Mouse (Mus musculus): Measurements from ENCODE around the gene C87436.

Gene C87436

DNA sequence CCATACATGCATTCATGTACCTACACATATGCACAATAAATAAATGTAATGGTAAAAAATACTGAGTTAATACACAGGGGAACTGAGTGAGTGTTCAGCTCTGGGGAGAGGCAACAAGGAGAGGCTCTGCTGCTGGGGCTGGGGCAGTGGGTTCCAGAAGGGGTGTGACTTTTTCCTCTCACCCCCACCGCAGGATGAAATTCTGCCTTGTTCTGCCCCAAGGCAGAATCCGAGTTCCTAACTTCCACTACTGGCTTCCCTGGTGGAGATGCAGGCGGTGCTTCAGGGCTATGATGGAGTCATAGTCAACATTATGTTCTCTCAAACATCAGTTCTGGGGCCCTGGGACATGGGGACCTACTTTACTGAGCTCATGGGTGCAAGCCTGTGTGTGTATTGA is 68.1 kb downstream of the C87436 start:
- in situ Hi-C loops (cut with MboI, MseI), result no loop called here

DNA sequence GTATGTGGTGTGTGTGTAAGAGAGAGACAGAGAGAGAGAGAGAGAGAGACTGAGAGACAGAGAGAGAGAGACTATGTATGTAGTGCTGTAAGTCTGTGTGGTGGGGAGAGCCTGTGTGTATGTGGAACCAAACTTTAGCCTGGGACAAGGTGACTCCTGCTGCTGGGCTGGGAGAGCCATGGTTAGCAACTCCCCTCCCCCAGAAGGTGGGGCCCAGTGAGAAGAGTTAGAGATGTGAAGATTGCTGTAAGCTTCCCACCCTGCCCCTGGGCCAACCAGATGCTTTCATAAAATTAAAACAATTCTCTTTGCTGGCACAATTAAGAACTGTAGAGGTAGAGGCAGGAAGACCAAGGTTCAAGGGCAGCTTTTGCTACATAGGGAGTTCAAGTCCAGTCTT is 68.9 kb downstream of the C87436 start:
- in situ Hi-C loops (cut with MboI, MseI), result no loop called here

DNA sequence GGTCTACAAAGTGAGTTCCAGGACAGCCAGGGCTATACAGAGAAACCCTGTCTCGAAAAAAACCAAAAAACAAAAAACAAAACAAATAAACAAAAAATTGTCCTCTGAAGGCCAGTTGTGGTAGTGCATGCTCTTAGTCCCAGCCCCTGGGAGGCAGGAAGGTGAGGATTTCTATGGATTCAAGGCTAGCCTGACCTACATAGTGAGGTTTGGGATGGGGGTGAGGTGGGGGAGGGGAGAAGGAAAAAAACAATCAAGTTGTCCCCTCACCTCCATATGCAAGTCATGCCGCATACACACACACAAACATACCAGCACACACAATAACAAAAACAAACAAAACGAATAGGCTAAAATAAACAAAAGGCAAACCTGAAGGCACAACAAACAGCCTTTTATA is 70.6 kb downstream of the C87436 start:
- in situ Hi-C loops (cut with MboI, MseI), result no loop called here

DNA sequence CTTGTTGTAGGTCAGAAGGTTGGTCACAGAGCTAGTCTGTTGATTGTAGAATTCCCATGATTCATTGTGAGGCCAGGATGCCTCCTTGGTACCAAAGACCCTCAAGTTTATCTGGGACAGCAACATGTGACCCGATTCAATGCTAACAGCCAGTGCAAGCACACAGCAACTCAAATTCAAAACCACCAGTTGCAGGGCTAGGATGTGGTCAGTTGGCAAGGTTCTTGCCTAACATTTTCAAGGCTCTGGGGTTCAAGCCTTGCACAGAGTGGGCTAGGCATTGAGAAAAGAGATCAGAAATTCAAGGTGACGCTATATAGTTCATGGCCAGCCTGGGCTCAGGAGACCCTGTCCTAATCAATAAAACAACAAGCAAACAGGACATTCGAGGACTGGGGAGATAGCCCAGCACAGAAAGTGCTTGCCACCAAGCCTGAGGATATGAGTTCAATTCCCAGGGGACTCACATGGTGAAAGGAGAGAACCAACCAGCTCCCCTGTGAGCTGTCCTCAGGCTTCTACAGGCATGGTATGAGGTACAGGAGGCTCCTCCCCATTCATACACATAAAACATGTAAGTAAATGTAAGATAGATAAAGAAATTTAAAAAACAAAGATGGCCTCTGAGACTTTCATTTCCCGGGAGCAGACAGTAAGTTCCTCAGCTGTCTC is 71.2 kb downstream of the C87436 start:
- in situ Hi-C loops (cut with MboI, MseI), result no loop called here

DNA sequence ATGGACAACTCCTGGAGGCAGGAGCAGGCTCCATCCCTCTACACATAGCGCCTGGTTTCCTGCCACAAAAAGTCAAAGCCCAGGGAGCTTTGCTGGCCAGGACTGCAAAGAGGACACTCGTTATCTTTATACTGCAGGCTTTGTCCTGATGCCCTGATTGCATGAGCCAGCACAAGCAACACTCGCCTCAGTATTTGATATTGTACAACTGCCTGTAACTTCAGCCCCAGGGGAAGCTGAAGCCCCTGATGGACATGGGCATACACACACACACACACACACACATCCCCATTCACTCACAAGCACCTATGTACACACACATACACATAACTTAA is 71.7 kb downstream of the C87436 start:
- in situ Hi-C loops (cut with MboI, MseI), result no loop called here

DNA sequence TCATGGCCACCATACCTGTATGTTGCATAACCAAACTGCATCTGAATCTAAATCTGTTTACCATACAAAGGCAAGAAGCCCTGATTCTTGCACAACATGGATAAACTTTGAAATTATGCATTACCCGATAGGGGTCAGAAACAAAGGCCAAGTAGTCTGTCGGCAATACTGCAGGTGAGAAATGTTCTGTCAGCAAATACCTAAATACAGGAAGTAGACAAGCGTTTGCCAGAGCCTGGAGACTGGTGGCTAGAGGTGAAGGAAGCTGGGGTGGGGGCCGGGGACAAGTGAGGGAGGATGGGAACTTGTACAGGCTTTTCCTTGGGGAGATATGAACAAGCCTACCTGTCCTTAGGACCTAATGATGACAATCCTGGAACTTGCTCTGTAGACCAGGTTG is 72.8 kb downstream of the C87436 start:
- in situ Hi-C loops (cut with MboI, MseI), result no loop called here

DNA sequence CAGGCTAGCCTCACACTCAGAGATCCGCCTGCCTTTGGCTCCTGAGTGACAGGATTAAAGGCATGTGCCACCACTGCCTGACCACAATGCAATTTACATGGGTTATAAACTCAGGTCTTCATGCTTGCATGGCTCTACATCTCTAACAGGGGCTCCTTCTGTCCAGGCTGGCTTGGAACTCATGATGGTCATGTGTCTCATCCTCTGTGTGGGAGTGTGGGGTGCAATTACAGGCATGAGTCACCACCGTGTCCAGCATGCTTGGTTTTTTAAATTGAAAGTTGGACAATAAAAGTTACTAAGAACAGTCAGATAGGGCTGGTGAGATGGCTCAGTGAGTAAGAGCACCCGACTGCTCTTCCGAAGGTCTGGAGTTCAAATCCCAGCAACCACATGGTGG is 75.1 kb downstream of the C87436 start:
- in situ Hi-C loops (cut with MboI, MseI), result no loop called here

DNA sequence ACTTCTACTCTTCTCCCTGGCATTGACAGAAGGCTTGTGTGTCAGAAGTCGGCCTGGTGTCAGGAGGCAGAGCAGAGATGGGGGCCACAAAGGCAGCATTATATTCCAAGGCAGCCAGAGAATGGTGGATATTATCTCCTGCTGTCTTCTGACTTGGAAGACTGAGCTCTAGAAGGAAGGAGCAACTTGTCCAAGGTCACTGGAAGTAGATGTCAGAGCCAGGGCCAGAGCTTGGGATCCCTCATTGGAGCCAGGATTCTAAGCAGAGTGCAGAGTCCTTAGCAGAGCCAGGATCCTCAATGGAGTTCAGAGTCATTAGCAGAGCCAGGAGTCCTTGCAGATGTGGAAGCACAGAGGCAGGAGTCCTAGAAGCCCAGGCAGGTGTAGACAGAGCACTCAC is 77.8 kb downstream of the C87436 start:
- in situ Hi-C loops (cut with MboI, MseI), result no loop called here

DNA sequence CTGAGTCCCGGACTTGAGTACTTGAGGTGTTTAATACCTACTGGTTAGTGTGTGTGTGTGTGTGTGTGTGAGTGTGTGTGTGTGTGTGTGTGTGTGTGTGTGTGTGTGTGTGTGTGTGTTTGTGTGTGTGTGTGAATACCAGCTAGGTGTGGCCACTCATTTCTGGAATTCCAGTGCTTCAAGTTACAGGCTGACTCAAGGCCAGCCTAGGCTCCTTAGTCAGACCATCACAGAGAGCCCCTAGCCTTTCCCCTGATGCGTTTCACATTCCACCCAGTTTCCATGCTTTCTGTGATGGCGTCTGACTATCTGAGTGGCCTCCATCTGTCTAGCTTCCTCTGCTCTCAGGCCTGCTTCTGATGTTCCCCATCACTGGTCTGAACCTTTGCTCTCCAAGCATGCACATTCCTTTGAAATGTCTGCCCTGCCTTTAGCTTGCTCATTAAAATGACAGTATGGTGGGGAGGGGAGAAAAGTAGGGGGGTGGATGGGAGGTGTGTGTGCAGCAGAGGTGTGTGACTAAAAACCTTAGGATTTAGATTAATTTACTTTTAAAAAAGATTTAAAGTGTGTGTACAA is 81.7 kb downstream of the C87436 start:
- in situ Hi-C loops (cut with MboI, MseI), result loop anchor here in 1 of 2 experiments (10.0 kb wide), 1 partner anchor 45 kb away; no protein-coding TSS in a partner anchor

DNA sequence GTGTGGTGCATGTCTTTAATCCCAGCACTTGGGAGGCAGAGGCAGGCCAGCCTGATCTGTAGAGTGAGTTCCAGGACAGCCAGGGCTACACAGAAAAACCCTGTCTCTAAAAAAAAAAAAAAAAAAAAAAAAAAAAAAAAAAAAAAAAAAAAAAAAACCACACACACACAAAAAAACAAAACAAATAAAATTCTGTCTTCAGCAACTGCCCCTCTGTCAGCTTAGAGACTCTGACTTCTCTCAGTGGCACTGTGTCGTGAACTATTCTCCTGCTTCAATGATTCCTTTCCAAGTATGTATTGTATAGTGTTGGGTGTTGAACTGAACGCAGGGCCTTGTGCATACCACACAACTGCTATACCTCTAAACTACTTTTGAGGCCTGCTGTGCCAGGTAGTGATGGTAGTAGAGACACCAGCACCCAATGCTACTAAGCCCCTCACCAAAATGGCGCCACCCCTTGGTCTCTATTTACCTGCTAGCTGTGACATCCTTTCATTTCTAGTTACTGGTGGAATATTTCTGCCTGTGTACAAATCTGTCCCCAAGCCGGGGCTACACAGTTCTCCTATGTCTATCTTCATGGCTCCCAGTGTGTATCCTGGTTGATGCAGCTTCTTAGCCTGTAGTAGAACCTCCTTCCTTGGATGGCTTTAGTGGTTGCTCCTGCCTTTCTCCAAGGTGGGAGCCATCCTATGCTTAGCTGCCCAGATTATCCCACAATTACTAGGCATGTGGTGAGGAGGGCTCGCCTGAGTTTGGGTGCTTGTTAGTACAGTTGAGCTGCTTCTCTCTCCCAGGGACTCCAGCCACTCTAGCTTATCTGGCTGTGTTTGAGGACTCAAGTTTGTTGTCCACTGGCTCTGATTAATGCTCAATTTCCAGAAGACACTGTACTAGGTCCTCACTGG is 84.1 kb downstream of the C87436 start:
- in situ Hi-C loops (cut with MboI, MseI), result loop anchor here in 1 of 2 experiments (10.0 kb wide), 1 partner anchor 47 kb away; no protein-coding TSS in a partner anchor

Data from T-helper 17 cell (primary cell).